Mouse (Mus musculus) erythroblast, embryonic 14.5 days (primary cell): ENCODE results near the gene Kcnq2. TPM values are rescaled to one million over a fixed set of nuclear protein-coding genes. Genes with fewer than 3 reads are reported as not detected.
A peak's percentile ranks its signal among the peaks of the same experiment; 100 is the strongest.

Experiments used
- H3K27me3 ChIP-seq: 2 replicates; pipeline ENCODE4 v1.6.1; 2012; ENCODE audit warnings: inconsistent platforms; ENCODE audit not compliant: control insufficient read depth
- H3K36me3 ChIP-seq: 2 replicates; pipeline ENCODE4 v1.6.1; 2012; ENCODE audit warnings: mild to moderate bottlenecking, inconsistent platforms; ENCODE audit not compliant: control insufficient read depth
- H3K4me1 ChIP-seq: 2 replicates; pipeline ENCODE4 v1.6.1; 2012; ENCODE audit warnings: inconsistent platforms; ENCODE audit not compliant: control insufficient read depth
- H3K4me3 ChIP-seq: replicated peaks from 2 replicates; pipeline ENCODE3; 2012; ENCODE audit warnings: moderate library complexity, mild to moderate bottlenecking, inconsistent platforms
- H3K9me3 ChIP-seq: 2 replicates; pipeline ENCODE4 v1.6.1; 2012; ENCODE audit warnings: low read length, inconsistent platforms, mixed read lengths; ENCODE audit not compliant: control insufficient read depth
- GATA1 ChIP-seq: IDR thresholded peaks from 2 replicates; pipeline ENCODE4 v1.6.1; 2012; ENCODE audit warnings: low read length, inconsistent platforms, mixed read lengths
- TAL1 ChIP-seq: IDR thresholded peaks from 3 replicates; pipeline ENCODE4 v1.6.1; 2012; ENCODE audit warnings: low read length, inconsistent platforms, mixed read lengths
- polyA plus RNA-seq: library from polyadenylated mRNA; stranded (reverse); fragments of >175 nt; gene quantifications from 2 replicates; pipeline ENCODE4 v1.2.3, GENCODE M21; 2012

Kcnq2 gene
- polyA plus RNA-seq, 1 experiment: 0.01 TPM

DNA sequence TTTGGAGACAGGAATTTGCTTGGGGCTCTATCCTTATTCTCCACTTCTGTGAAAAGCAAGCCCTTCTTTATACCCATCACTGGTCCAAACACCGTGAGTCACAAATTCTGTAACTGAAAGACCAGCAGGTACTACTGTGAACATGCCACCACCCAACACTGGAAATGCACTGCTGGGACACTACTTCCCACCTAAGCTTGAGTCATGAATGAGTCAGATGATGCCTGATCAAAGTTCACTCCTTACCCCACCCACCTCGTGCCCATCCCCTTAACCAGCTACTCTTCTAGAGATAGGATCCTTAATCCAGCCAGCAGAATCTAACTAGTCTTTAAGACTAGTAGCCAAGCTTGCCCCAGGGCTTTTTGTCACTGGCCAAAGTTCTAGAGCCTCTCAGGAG, 35.0 kb downstream of the Kcnq2 start:
- Histone ChIP-seq H3K9me3 (no peaks in the 10 kb centered on the region), H3K27me3 (peaks cover 21% of the 10 kb centered on the region), H3K4me3 (no peak overlapping the region), H3K36me3 (no peaks in the 10 kb centered on the region), H3K4me1 (no peaks in the 10 kb centered on the region)
- TF ChIP-seq GATA1 (no peak), TAL1 (no peak)

GRCm38 (mm10) chr2:181090123-181090522, 45.0 kb downstream of the Kcnq2 start:
- peaks cover 4% of the 10 kb centered on the region for H3K4me1 ChIP-seq
- peaks cover 15% of the 10 kb centered on the region for H3K27me3 ChIP-seq
- no peaks in the 10 kb centered on the region for H3K36me3 ChIP-seq
- no peak overlapping the region for H3K4me3 ChIP-seq
- TF ChIP-seq GATA1: no peak
- no peak for TF ChIP-seq TAL1
- no peaks in the 10 kb centered on the region for H3K9me3 ChIP-seq

GRCm38 (mm10) chr2:181084997-181085396, 50.1 kb downstream of the Kcnq2 start:
- peaks cover 5% of the 10 kb centered on the region for H3K27me3 ChIP-seq
- TF ChIP-seq GATA1: no peak
- no peak for TF ChIP-seq TAL1

GRCm38 (mm10) chr2:181083945-181084344, 51.2 kb downstream of the Kcnq2 start:
- no peak overlapping the region for H3K4me3 ChIP-seq
- no peaks in the 10 kb centered on the region for H3K9me3 ChIP-seq
- H3K27me3 ChIP-seq: 0 out of 2 replicates have a peak, but pooled peaks cover 2% of the 10 kb centered on the region
- peaks cover 61% of the 10 kb centered on the region for H3K4me1 ChIP-seq
- H3K36me3 ChIP-seq: peaks cover 3% of the 10 kb centered on the region; the same call in 1 of the 2 replicates
- TF ChIP-seq TAL1 (no peak), GATA1 (no peak)

More at GRCm38 (mm10) chr2:181084997-181085396, 50.1 kb downstream of the Kcnq2 start:
- H3K36me3 ChIP-seq: peaks cover 3% of the 10 kb centered on the region; the same call in 1 of the 2 replicates
- H3K9me3 ChIP-seq: no peaks in the 10 kb centered on the region
- H3K4me3 ChIP-seq: no peak overlapping the region
- H3K4me1 ChIP-seq: peaks cover 51% of the 10 kb centered on the region

DNA sequence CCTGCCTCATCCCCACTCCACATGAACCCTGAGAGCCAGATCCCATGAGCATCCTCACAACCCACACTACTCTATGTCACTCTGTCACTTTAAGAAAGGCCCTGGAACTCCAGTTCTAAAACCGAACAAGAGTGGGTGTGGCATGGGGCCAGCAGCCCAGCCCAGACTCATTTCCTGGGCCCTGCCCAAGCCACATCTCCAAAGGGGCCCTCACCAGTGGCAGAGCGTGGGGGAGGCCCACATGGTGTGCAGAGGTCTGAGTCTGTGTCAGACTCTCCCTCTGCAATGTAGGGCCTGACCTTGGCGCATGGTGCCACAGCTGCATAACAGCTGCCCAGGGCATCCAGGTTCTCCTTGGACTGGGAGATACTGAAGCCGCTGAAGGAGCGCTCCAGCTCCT, 54.2 kb downstream of the Kcnq2 start:
- peaks cover 3% of the 10 kb centered on the region; the same call in 1 of the 2 replicates for H3K36me3 ChIP-seq
- H3K27me3 ChIP-seq: peaks cover 1% of the 10 kb centered on the region
- H3K4me1 ChIP-seq: peaks cover 88% of the 10 kb centered on the region
- H3K9me3 ChIP-seq: no peaks in the 10 kb centered on the region
- no peak for TF ChIP-seq TAL1
- TF ChIP-seq GATA1: no peak
- H3K4me3 ChIP-seq: peak overlapping the region; percentile 74

DNA sequence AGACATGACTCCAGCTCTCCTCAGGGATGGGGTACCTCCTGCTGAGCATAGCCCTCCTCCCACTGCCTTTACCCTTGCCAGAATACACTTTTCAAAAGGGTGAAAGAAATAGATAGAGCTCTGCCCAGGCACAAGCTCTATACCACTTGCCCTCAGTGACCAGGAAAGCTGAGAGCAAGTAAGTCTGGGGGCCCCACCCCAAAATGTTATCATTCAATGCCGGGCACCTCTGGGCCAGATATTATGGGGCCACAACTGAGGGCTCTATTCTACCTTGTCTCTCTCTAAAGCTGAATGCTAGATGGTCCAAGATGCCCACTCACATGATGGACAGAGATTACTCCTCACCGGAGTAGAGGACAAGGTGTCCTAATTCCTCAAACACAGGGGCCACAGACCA, 55.6 kb downstream of the Kcnq2 start:
- Histone ChIP-seq H3K4me1 (peaks cover 85% of the 10 kb centered on the region), H3K9me3 (no peaks in the 10 kb centered on the region), H3K36me3 (peaks cover 3% of the 10 kb centered on the region; the same call in 1 of the 2 replicates), H3K27me3 (peaks cover 7% of the 10 kb centered on the region), H3K4me3 (peak overlapping the region; percentile 74)
- TF ChIP-seq GATA1: no peak

DNA sequence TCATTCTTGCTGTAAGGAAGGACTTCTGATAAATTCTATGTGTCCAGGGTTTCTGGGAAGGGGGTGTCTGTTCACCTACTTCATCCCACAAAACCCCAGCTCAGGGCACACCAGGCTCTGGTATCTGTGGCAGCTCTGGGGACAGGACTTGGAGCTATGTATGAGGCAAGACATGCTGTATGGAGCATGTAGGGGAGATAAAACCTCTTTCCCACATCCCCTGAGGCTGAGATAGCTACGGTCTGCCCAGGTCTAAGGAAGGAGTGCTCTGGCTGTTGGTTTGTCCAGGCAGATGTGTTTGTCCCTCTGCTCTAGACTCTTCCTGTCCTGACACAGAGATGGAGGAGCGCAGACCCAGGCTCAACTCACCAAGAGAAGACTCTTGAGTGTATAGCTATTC, 56.2 kb downstream of the Kcnq2 start:
- no peak overlapping the region for H3K4me3 ChIP-seq
- TF ChIP-seq TAL1 (no peak), GATA1 (no peak)
- no peaks in the 10 kb centered on the region for H3K9me3 ChIP-seq
- H3K4me1 ChIP-seq: peaks cover 80% of the 10 kb centered on the region
- H3K36me3 ChIP-seq: peaks cover 3% of the 10 kb centered on the region; the same call in 1 of the 2 replicates
- H3K27me3 ChIP-seq: peaks cover 10% of the 10 kb centered on the region

- Histone ChIP-seq H3K27me3 (peaks cover 23% of the 10 kb centered on the region), H3K36me3 (no peaks in the 10 kb centered on the region), H3K4me3 (no peak overlapping the region), H3K4me1 (peaks cover 63% of the 10 kb centered on the region), H3K9me3 (no peaks in the 10 kb centered on the region)
- no peak for TF ChIP-seq TAL1
- TF ChIP-seq GATA1: no peak
These were observed 59.6 kb downstream of the Kcnq2 start for GRCm38 (mm10) chr2:181075501-181075900.

- Histone ChIP-seq H3K36me3 (no peaks in the 10 kb centered on the region), H3K4me1 (peaks cover 36% of the 10 kb centered on the region), H3K9me3 (no peaks in the 10 kb centered on the region), H3K27me3 (peaks cover 26% of the 10 kb centered on the region), H3K4me3 (no peak overlapping the region)
- TF ChIP-seq TAL1: no peak
- TF ChIP-seq GATA1: no peak
These were observed 62.7 kb downstream of the Kcnq2 start for GRCm38 (mm10) chr2:181072403-181072714.

- Histone ChIP-seq H3K36me3 (no peaks in the 10 kb centered on the region), H3K4me3 (no peak overlapping the region), H3K27me3 (peaks cover 28% of the 10 kb centered on the region), H3K4me1 (peaks cover 31% of the 10 kb centered on the region), H3K9me3 (no peaks in the 10 kb centered on the region)
- TF ChIP-seq GATA1 (no peak), TAL1 (no peak)
These were observed 63.2 kb downstream of the Kcnq2 start for GRCm38 (mm10) chr2:181071706-181072402.
